Mouse (Mus musculus) erythroblast, embryonic 14.5 days (primary cell): ENCODE data around the gene Myo1a.

Experiments
- GATA1 ChIP-seq: IDR thresholded peaks from 2 replicates; pipeline ENCODE4 v1.6.1; 2012; ENCODE audit warnings: low read length, inconsistent platforms, mixed read lengths
- TAL1 ChIP-seq: IDR thresholded peaks from 3 replicates; pipeline ENCODE4 v1.6.1; 2012; ENCODE audit warnings: low read length, inconsistent platforms, mixed read lengths

- no peak for TF ChIP-seq TAL1
- TF ChIP-seq GATA1 = no peak
Measured at GRCm38 (mm10) chr10:127671276-127671675, 33.7 kb upstream of the Myo1a start.
